Comparison of ENCODE assay signal across 23 mouse cellular contexts in the genomic region with DNA sequence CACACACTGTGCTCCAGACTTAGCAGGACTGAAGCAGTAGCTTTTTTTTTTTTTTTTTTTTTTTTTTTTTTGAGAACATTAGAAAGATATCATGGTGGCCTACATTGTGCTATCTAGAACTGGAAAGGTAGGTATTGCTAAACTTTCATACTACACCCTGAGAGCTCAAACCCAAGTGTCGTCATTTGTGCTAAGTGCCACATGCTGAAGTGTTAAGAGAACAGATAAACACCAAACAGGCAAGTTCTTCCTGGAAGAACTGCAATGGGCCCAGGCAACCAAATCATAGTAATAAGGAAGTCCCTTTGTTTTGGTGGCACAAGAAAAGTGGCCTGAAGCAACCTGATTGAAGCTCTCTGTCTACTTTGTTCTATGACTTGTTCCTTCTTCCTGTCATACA.
DNase-seq lines count a peak whose midpoint lies in the region; ATAC-seq and TF ChIP-seq lines count a peak whose summit lies in the region.
"Had no signal": no experiment of that assay in that cellular context is flagged by ENCODE, and none has a peak within 500 bp of the region (broad histone marks: within the 10 kb centered on the region; RNA-seq: fewer than 3 reads in every experiment).

No protein-coding gene starts in this region.

- no peak for TF ChIP-seq CTCF in lung, postnatal 0 days (IDR thresholded peaks at IDR 0.05)
- no peak for TF ChIP-seq CTCF in MEL (IDR thresholded peaks at IDR 0.05 in 2 of 3, conservative IDR thresholded peaks at IDR 0.05 in 1 of 3; ENCODE audit: control insufficient read depth in 1 of 3, insufficient read depth in 1 of 3, low read depth in 2 of 3, low read length in 3 of 3, poor library complexity in 1 of 3, severe bottlenecking in 1 of 3)

- no peaks in the 10 kb centered on the region for H3K79me2 ChIP-seq in MEL (ENCODE audit: control insufficient read depth, insufficient read depth, low read length, poor library complexity)

- H3K27me3 ChIP-seq in lung, postnatal 0 days (replicated peaks; ENCODE audit: insufficient read depth, low read length), result no peaks in the 10 kb centered on the region
- H3K27me3 ChIP-seq in MEL (ENCODE audit: control insufficient read depth in 1 of 2, insufficient read depth in 2 of 2, low read length in 2 of 2), result no peaks in the 10 kb centered on the region
- H3K27me3 ChIP-seq: CH12.LX, Patski had no signal

- no peak for TF ChIP-seq RAD21 in MEL (IDR thresholded peaks at IDR 0.05; ENCODE audit: low read depth, low read length)

- peak; percentile 33 for ATAC-seq in lung, postnatal 0 days
- ATAC-seq: activated CD4-positive, CD25-positive, alpha-beta regulatory T cell, adult 4 months; CD4-positive, CD25-positive, alpha-beta regulatory T cell, adult 4 months; Patski had no signal

- no peak overlapping the region for H3K4me3 ChIP-seq in lung, postnatal 0 days (ENCODE audit: low read depth, low read length)
- H3K4me3 ChIP-seq in MEL (ENCODE audit: control insufficient read depth in 1 of 2, insufficient read depth in 1 of 2, low read depth in 2 of 2, low read length in 2 of 2), result no peak overlapping the region

- H3K36me3 ChIP-seq in lung, postnatal 0 days (ENCODE audit: insufficient read depth, low read length), result no peaks in the 10 kb centered on the region
- no peaks in the 10 kb centered on the region for H3K36me3 ChIP-seq in MEL (ENCODE audit: control insufficient read depth in 1 of 2, insufficient read depth in 2 of 2, low read length in 2 of 2)
- H3K36me3 ChIP-seq: G1E had no signal

- no peak for TF ChIP-seq POLR2A in MEL (IDR thresholded peaks at IDR 0.05; ENCODE audit: control insufficient read depth in 1 of 2, insufficient read depth in 1 of 2, low read depth in 1 of 2, low read length in 2 of 2, poor library complexity in 1 of 2)

- 73% methylated on average over 1 of the region's 1 CpGs for WGBS in lung, postnatal 0 days

- no peaks in the 10 kb centered on the region for H3K4me1 ChIP-seq in lung, postnatal 0 days (ENCODE audit: insufficient read depth, low read depth, low read length)
- no peaks in the 10 kb centered on the region for H3K4me1 ChIP-seq in MEL (ENCODE audit: control insufficient read depth in 1 of 2, insufficient read depth in 2 of 2, low read length in 2 of 2)

- H3K9me3 ChIP-seq in lung, postnatal 0 days (ENCODE audit: low read length), result no peaks in the 10 kb centered on the region
- H3K9me3 ChIP-seq in MEL (replicated peaks; ENCODE audit: insufficient read depth, low read length), result no peaks in the 10 kb centered on the region

- no peak overlapping the region for H3K27ac ChIP-seq in lung, postnatal 0 days (ENCODE audit: low read length)
- no peak overlapping the region for H3K27ac ChIP-seq in MEL (ENCODE audit: control insufficient read depth, low read depth, low read length)

- TF ChIP-seq EP300 in lung, postnatal 0 days (IDR thresholded peaks at IDR 0.05), result peak; percentile 77
- no peak for TF ChIP-seq EP300 in MEL (IDR thresholded peaks at IDR 0.05; ENCODE audit: low read depth in 1 of 2, low read length in 2 of 2)

- intact Hi-C loops in left cerebral cortex, postnatal 36 days (cut with DNase I), result no loop called here

- peak; percentile 72 for DNase-seq in lung, postnatal 0 days (ENCODE audit: low spot score)
- DNase-seq in lung, postnatal 25 days (ENCODE audit: low spot score), result no peak
- peak; percentile 61 for DNase-seq in lung, postnatal 36 days
- DNase-seq in lung, postnatal 14 days, result no peak
- DNase-seq in MEL (ENCODE audit: low read depth, low spot score), result no peak
- peak; percentile 49 for DNase-seq in fat pad, adult 2 months (ENCODE audit: extremely low read depth, low read depth, low spot score)
- DNase-seq in left cerebral cortex, postnatal 36 days (ENCODE audit: low spot score in 2 of 2), result no peak
- DNase-seq in layer of hippocampus, adult 9-11 months, result no peak
- DNase-seq: adrenal gland, adult 2 months; adrenal gland, adult 8-10 months; adrenal gland, postnatal 10 days; adrenal gland, postnatal 14 days; adrenal gland, postnatal 25 days; adrenal gland, postnatal 36 days; B cell, adult 2 months; cerebellum, adult 11 months; cerebellum, adult 11-12 months; cerebellum, adult 18-20 months had no signal

- no peak overlapping the region for H3K9ac ChIP-seq in lung, postnatal 0 days (replicated peaks; ENCODE audit: low read depth)
- H3K9ac ChIP-seq in MEL (ENCODE audit: control insufficient read depth, low read depth, low read length, poor library complexity, severe bottlenecking), result no peak overlapping the region

- no peak overlapping the region for H3K4me2 ChIP-seq in lung, postnatal 0 days (replicated peaks; ENCODE audit: low read depth, low read length)

TF ChIP-seq in MEL, 35 proteins besides CTCF, POLR2A, EP300 and RAD21:
- TF ChIP-seq ZNF384 (IDR thresholded peaks at IDR 0.05; ENCODE audit: low read depth, low read length) (peak; percentile 64), MYC (IDR thresholded peaks at IDR 0.05; ENCODE audit: low read depth, low read length) (no peak)

Comparison
In these comparisons a context has a peak if more than half of its experiments do, and no peak if none do; other contexts are left out.
1. DNase-seq: peak in lung, postnatal 0 days (single experiment), lung, postnatal 36 days (single experiment) and fat pad, adult 2 months (single experiment); none in lung, postnatal 25 days (single experiment), lung, postnatal 14 days (single experiment), MEL (single experiment), left cerebral cortex, postnatal 36 days (0 of 2) and layer of hippocampus, adult 9-11 months (single experiment).